Comparison of ENCODE assay signal across 10 mouse cellular contexts in the genomic region with DNA sequence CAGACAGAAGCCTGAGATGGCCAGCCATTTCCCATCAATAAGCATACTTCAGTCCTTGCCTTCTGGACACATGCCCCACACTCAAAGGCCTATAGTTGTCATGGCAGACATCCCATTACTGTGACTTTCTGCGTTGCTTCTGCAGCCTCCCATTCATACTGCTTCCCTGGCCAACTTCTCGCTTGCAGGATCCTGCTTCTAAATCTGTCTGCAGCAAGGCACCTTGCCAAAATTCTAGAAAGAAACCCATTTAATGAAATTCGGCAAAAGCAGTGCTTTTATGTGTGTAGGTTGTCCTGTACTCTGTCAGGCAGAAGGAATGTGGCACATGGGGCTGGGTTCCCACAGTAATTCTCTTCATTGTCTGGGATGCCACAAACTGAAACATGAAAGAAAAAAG. TPM values are rescaled to one million over a fixed set of nuclear protein-coding genes. Genes with fewer than 3 reads are reported as not detected.
DNase-seq lines count a peak whose midpoint lies in the region; ATAC-seq and TF ChIP-seq lines count a peak whose summit lies in the region.
"Not testable (repeated sequence)": the region's sequence is repeated elsewhere in the genome, so short reads cannot be mapped to it uniquely, and the experiment has no call there.
"Had no signal": no experiment of that assay in that cellular context is flagged by ENCODE, and none has a peak within 500 bp of the region (broad histone marks: within the 10 kb centered on the region; RNA-seq: fewer than 3 reads in every experiment).

No protein-coding gene starts in this region.

- not testable (repeated sequence) for TF ChIP-seq CTCF in embryonic fibroblast, embryonic 13.5 days (IDR thresholded peaks at IDR 0.05; ENCODE audit: borderline replicate concordance, insufficient read depth, low read length)

- H3K27ac ChIP-seq in embryonic fibroblast, embryonic 13.5 days (ENCODE audit: insufficient read depth, low read length) = peak overlapping the region; percentile 20; the same call in 1 of the 2 replicates
- not testable (repeated sequence) for H3K27ac ChIP-seq in hindbrain, embryonic 16.5 days (ENCODE audit: low read depth, low read length); lung, embryonic 15.5 days; neural tube, embryonic 11.5 days (ENCODE audit: low read depth, low read length)

- not testable (repeated sequence) for H3K9me3 ChIP-seq in hindbrain, embryonic 16.5 days (ENCODE audit: control insufficient read depth, low read length); lung, embryonic 15.5 days; neural tube, embryonic 11.5 days (ENCODE audit: control insufficient read depth, low read length)

- 25% methylated on average over 2 of the region's 3 CpGs for WGBS in hindbrain, embryonic 16.5 days
- 49% methylated on average over 3 of the region's 3 CpGs for WGBS in lung, embryonic 15.5 days
- whole genome bisulfite sequencing in neural tube, embryonic 11.5 days = 73% methylated on average over 2 of the region's 3 CpGs

- H3K9ac ChIP-seq in hindbrain, embryonic 16.5 days (ENCODE audit: low read depth, low read length); lung, embryonic 15.5 days; neural tube, embryonic 11.5 days (ENCODE audit: low read length): not testable (repeated sequence)

- H3K27me3 ChIP-seq in hindbrain, embryonic 16.5 days (replicated peaks; ENCODE audit: control insufficient read depth, insufficient read depth, low read length); lung, embryonic 15.5 days; neural tube, embryonic 11.5 days (ENCODE audit: control insufficient read depth, insufficient read depth, low read length): not testable (repeated sequence)

- H3K36me3 ChIP-seq in hindbrain, embryonic 16.5 days (ENCODE audit: control insufficient read depth, insufficient read depth, low read length); lung, embryonic 15.5 days; neural tube, embryonic 11.5 days (ENCODE audit: control insufficient read depth, insufficient read depth, low read length): not testable (repeated sequence)

- peak; percentile 27 for DNase-seq in layer of hippocampus, adult 9-10 months (ENCODE audit: low spot score)
- peak; percentile 40 to 58 for DNase-seq in left cerebral cortex, adult 9 months (ENCODE audit: low spot score in 2 of 2)
- DNase-seq in neural tube, embryonic 11.5 days (ENCODE audit: low spot score) = not testable (repeated sequence)
- DNase-seq in right cerebral cortex, postnatal 25 days = peak; percentile 21

- TF ChIP-seq POLR2A in embryonic fibroblast, embryonic 13.5 days (IDR thresholded peaks at IDR 0.05; ENCODE audit: low read depth, low read length) = not testable (repeated sequence)

- not testable (repeated sequence) for H3K4me3 ChIP-seq in embryonic fibroblast, embryonic 13.5 days (ENCODE audit: insufficient read depth, low read length); hindbrain, embryonic 16.5 days (ENCODE audit: low read length); lung, embryonic 15.5 days; neural tube, embryonic 11.5 days (ENCODE audit: low read depth, low read length)

- ATAC-seq in frontal cortex, adult (ENCODE audit: low TSS enrichment) = peak; percentile 97
- peak; percentile 78 for ATAC-seq in hindbrain, embryonic 16.5 days
- peak; percentile 73; the same call in 1 of the 2 replicates for ATAC-seq in lung, embryonic 15.5 days (ENCODE audit: borderline replicate concordance, extremely low read depth, low FRiP score, low TSS enrichment)
- ATAC-seq in neural tube, embryonic 11.5 days (ENCODE audit: insufficient read depth, low FRiP score, low TSS enrichment) = peak; percentile 28; the same call in 1 of the 2 replicates

- H3K4me1 ChIP-seq in embryonic fibroblast, embryonic 13.5 days (ENCODE audit: control insufficient read depth, insufficient read depth, low read length); hindbrain, embryonic 16.5 days (ENCODE audit: control insufficient read depth, insufficient read depth, low read depth, low read length); lung, embryonic 15.5 days; neural tube, embryonic 11.5 days (ENCODE audit: control insufficient read depth, insufficient read depth, low read length): not testable (repeated sequence)

- not testable (repeated sequence) for H3K4me2 ChIP-seq in hindbrain, embryonic 16.5 days (ENCODE audit: low read length); lung, embryonic 15.5 days; neural tube, embryonic 11.5 days (ENCODE audit: low read depth)

RNA-seq across cellular contexts. Expression of gene Dnah7a, which starts 6.8 kb away (rescaled TPM):
- polyA plus RNA-seq in embryonic fibroblast, embryonic 13.5 days (2011; ENCODE audit: insufficient read length, low read depth, missing spikeins) = 0.49 TPM in 1 of 2 replicates, not detected in the other
- 9.1 and 10.0 TPM in 2 replicates for polyA plus RNA-seq in hindbrain, embryonic 16.5 days (2015; fragmentation: Nextera tagmentation; extraction: Ambion mirVana)
- polyA plus RNA-seq in lung, embryonic 15.5 days (2015; fragmentation: Nextera tagmentation; extraction: Ambion mirVana) = 1.8 and 2.0 TPM in 2 replicates
- 8.1 and 8.5 TPM in 2 replicates for polyA plus RNA-seq in neural tube, embryonic 11.5 days (2014; fragmentation: Nextera tagmentation; extraction: Ambion mirVana)
- polyA plus RNA-seq: liver, embryonic 13.5 days; small intestine, adult 2 months had no signal

Comparison
In these comparisons a context has a peak if more than half of its experiments do, and no peak if none do; other contexts are left out.
1. ATAC-seq: peak in every context shown above with its lines; median percentile 97 in frontal cortex, adult; 78 in hindbrain, embryonic 16.5 days; 73 in lung, embryonic 15.5 days; 28 in neural tube, embryonic 11.5 days.